Mouse (Mus musculus) gastrocnemius, postnatal 4 days (tissue): ENCODE results near the gene Gm10490. TPM values are rescaled to one million over a fixed set of nuclear protein-coding genes. Genes with fewer than 3 reads are reported as not detected.
A peak's percentile ranks its signal among the peaks of the same experiment; 100 is the strongest.

Experiments
- DNase-seq, 2 experiments: peaks; one replicate each; pipeline ENCODE4 v3.0.0; 2021 to 2022; ENCODE audit warnings: low spot score in 2 of 2, mixed read lengths in 2 of 2
- total RNA-seq, 2 experiments: library from RNA; stranded (reverse); gene quantifications; 2 replicates each; pipeline ENCODE4 v1.2.3; 2021

Gm10490 gene
- total RNA-seq, 2 experiments from 2014 or later, result not detected

- DNase-seq, result no peak
Measured at GRCm38 (mm10) chrX:7922032-7922431, 12.7 kb downstream of the Gm10490 start.

GRCm38 (mm10) chrX:7926266-7926665 lies 16.9 kb downstream of the Gm10490 start:
- DNase-seq, result no peak

DNA sequence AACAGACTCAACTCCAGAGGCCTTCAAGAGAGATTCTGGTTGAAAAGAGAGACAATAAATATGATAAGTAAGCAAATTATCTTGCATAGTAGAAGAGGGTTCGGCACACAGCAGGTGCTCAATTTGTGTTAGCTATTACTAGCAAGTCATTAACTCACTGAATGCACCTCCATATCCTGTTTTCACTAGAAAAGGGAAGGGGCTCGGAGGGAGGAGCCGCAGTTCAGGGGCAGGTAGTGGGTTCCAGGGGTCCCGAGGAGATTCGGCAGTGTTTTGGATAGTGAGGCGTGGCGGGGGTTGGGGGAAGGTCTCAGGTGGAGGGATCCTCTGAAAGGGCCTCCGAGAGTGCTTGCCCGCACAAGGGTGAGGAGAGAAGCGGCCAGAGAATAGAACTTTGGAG lies 17.8 kb downstream of the Gm10490 start:
- DNase-seq, result no peak

GRCm38 (mm10) chrX:7928270-7928790 lies 19.0 kb downstream of the Gm10490 start, which contains the start of gene Eras:
Gene Eras, minus strand, starts transcription at chrX:7928607.
- DNase-seq, result no peak

GRCm38 (mm10) chrX:7936874-7937273 lies 27.5 kb downstream of the Gm10490 start:
- DNase-seq, result no peak

GRCm38 (mm10) chrX:7937667-7938066 lies 28.3 kb downstream of the Gm10490 start:
- no peak for DNase-seq

GRCm38 (mm10) chrX:7945618-7946017 lies 36.3 kb downstream of the Gm10490 start:
- no peak for DNase-seq

GRCm38 (mm10) chrX:7947108-7947899 lies 38.0 kb downstream of the Gm10490 start, which contains the start of gene Hdac6:
Gene Hdac6, minus strand, starts transcription at chrX:7947889.
- no peak for DNase-seq

GRCm38 (mm10) chrX:7947900-7948492 lies 38.7 kb downstream of the Gm10490 start:
- DNase-seq, result peak; percentile 76 to 88

DNA sequence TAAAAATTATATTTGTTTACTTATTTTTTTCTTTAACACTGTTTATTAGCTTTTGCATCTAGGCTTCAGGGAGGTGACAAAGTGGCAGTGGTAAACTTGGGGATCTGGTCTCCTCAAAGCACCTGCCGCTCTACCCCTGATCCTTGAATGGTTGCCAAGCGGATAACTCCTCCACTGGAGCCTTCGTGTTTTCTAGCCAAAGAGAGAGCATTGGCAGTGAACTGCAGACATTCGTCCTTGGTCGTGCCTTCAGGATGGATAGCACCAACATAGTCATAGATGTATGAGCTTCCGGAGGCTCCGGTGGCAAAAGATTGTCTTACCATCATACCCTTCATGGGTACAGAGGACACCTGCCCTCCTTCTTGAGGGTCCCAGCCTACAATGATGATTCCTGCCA lies 40.7 kb downstream of the Gm10490 start:
- no peak for DNase-seq

DNA sequence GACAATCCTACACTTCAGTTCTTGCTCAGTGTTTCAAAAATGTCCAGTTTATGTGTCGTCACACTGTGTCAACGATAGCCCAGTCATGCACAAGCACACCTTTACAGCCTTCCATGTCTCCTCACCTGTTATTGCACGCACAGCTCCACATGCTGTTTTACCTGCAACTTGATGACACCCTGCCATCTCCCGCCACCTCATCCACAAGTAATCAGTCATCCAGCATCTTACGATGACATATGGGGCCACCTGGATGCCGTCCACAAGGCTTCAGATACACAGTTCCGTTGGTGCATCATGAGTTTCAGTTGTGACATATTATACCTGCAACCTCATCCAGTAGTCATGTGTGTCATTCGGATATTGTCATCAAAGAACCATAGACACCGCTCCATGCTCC lies 49.5 kb downstream of the Gm10490 start:
- no peak for DNase-seq

Other genes with a start within 250 kb of the Gm10490 start
- gene Plp2, start 238.2 kb upstream of the Gm10490 start, total RNA-seq, result 100 to 1,000 TPM in 1 of 2 experiments, 10 to 100 TPM in 1; 82.9 to 104 TPM
- 1 to 10 TPM; 1.3 to 1.8 TPM for gene Magix, start 228.3 kb upstream of the Gm10490 start, total RNA-seq
- gene Gpkow, start 212.4 kb upstream of the Gm10490 start, total RNA-seq, result 10 to 100 TPM; 22.6 to 26.6 TPM
- 10 to 100 TPM; 25.6 to 30.7 TPM for gene Wdr45, start 195.2 kb upstream of the Gm10490 start, total RNA-seq
- not detected for gene Gm45208, start 187.3 kb upstream of the Gm10490 start, total RNA-seq
- gene Praf2, start 181.1 kb upstream of the Gm10490 start, total RNA-seq, result 10 to 100 TPM; 18.5 to 18.7 TPM
- 1 to 10 TPM; 2.7 to 4.0 TPM for gene Ccdc120, start 158.6 kb upstream of the Gm10490 start, total RNA-seq
- gene Tfe3, start 147.0 kb upstream of the Gm10490 start, total RNA-seq, result 10 to 100 TPM; 16.9 to 19.4 TPM
- gene Gripap1, start 119.8 kb upstream of the Gm10490 start, total RNA-seq, result 10 to 100 TPM; 24.7 to 34.9 TPM
- gene Kcnd1, start 87.3 kb upstream of the Gm10490 start, total RNA-seq, result 1 to 10 TPM; 1.3 to 1.5 TPM
- gene Otud5, start 68.2 kb upstream of the Gm10490 start, total RNA-seq, result 10 to 100 TPM; 36.5 to 37.6 TPM
- 1 to 10 TPM; 1.8 TPM for gene Pim2, start 31.3 kb upstream of the Gm10490 start, total RNA-seq
- 10 to 100 TPM; 17.0 to 21.2 TPM for gene Slc35a2, start 25.5 kb upstream of the Gm10490 start, total RNA-seq
- 10 to 100 TPM; 39.3 to 51.3 TPM for gene Pqbp1, start 10.3 kb upstream of the Gm10490 start, total RNA-seq
- 10 to 100 TPM; 61.6 to 63.1 TPM for gene Timm17b, start 10.2 kb upstream of the Gm10490 start, total RNA-seq
- not detected for gene Gm10491, start 1.7 kb upstream of the Gm10490 start, total RNA-seq
- gene Pcsk1n, start 10.3 kb downstream of the Gm10490 start, total RNA-seq, result under 1 TPM; 0.12 to 0.13 TPM
- gene Eras, start 19.1 kb downstream of the Gm10490 start, total RNA-seq, result not detected
- gene Hdac6, start 38.3 kb downstream of the Gm10490 start, total RNA-seq, result 10 to 100 TPM; 11.0 to 13.1 TPM
- gene Gata1, start 68.5 kb downstream of the Gm10490 start, total RNA-seq, result under 1 TPM; 0.27 to 0.54 TPM
- gene Glod5, start 109.0 kb downstream of the Gm10490 start, total RNA-seq, result not detected
- gene Suv39h1, start 165.2 kb downstream of the Gm10490 start, total RNA-seq, result 10 to 100 TPM; 14.7 to 14.9 TPM
- gene Was, start 181.0 kb downstream of the Gm10490 start, total RNA-seq, result 1 to 10 TPM; 2.8 TPM
- gene Wdr13, start 223.3 kb downstream of the Gm10490 start, total RNA-seq, result 10 to 100 TPM; 29.5 to 34.2 TPM
- gene Rbm3, start 236.3 kb downstream of the Gm10490 start, total RNA-seq, result 100 to 1,000 TPM; 359 to 459 TPM